Mouse (Mus musculus) ovary, postnatal 10 days (tissue): ENCODE measurements around the gene Kremen1.

ENCODE experiments used
- DNase-seq: peaks from one replicate; pipeline ENCODE4 v3.0.0; 2022; ENCODE audit warnings: low spot score

Kremen1 gene

GRCm38 (mm10) chr11:5172861-5173260, 88.5 kb downstream of the Kremen1 start:
- DNase-seq, result no peak

GRCm38 (mm10) chr11:5167311-5167710, 94.0 kb downstream of the Kremen1 start:
- DNase-seq, result no peak

GRCm38 (mm10) chr11:5165471-5165916, 95.9 kb downstream of the Kremen1 start:
- DNase-seq, result no peak

- no peak for DNase-seq
Observed at GRCm38 (mm10) chr11:5164310-5164709, 97.0 kb downstream of the Kremen1 start.

GRCm38 (mm10) chr11:5163421-5163820, 97.9 kb downstream of the Kremen1 start:
- no peak for DNase-seq

GRCm38 (mm10) chr11:5160722-5161485, 100.5 kb downstream of the Kremen1 start:
- DNase-seq, result no peak

GRCm38 (mm10) chr11:5158056-5158455, 103.3 kb downstream of the Kremen1 start:
- DNase-seq, result no peak

- DNase-seq, result no peak
Observed at GRCm38 (mm10) chr11:5154961-5155805, 106.2 kb downstream of the Kremen1 start.

- DNase-seq, result no peak
Observed at GRCm38 (mm10) chr11:5151680-5152337, 109.5 kb downstream of the Kremen1 start, which contains the start of gene Emid1. TSS of gene Emid1 (minus strand) at chr11:5152257.

- no peak for DNase-seq
Observed at GRCm38 (mm10) chr11:5151247-5151630, 110.1 kb downstream of the Kremen1 start.

GRCm38 (mm10) chr11:5150416-5151246, 110.7 kb downstream of the Kremen1 start:
- no peak for DNase-seq

GRCm38 (mm10) chr11:5149955-5150354, 111.4 kb downstream of the Kremen1 start:
- DNase-seq, result no peak

GRCm38 (mm10) chr11:5149249-5149648, 112.1 kb downstream of the Kremen1 start:
- DNase-seq, result no peak

- no peak for DNase-seq
Observed at GRCm38 (mm10) chr11:5145600-5145999, 115.8 kb downstream of the Kremen1 start.

GRCm38 (mm10) chr11:5141965-5142364, 119.4 kb downstream of the Kremen1 start:
- no peak for DNase-seq
